ENCODE assay signal across 13 mouse cellular contexts in genomic region chr11:119509165-119509776, GRCm38 (mm10). TPM values are rescaled to one million over a fixed set of nuclear protein-coding genes. Genes with fewer than 3 reads are reported as not detected.
DNase-seq lines count a peak whose midpoint lies in the region; ATAC-seq lines count a peak whose summit lies in the region.
"Had no signal": no experiment of that assay in that cellular context is flagged by ENCODE, and none has a peak within 500 bp of the region (broad histone marks: within the 10 kb centered on the region; RNA-seq: fewer than 3 reads in every experiment).

No protein-coding gene starts in this region.

- peak; percentile 25 for DNase-seq in embryo, embryonic 10 days (ENCODE audit: low spot score)
- DNase-seq in embryo, embryonic 9.5 days (ENCODE audit: extremely low spot score) = no peak
- DNase-seq in embryo, embryonic 11 days = peak; percentile 28
- no peak for DNase-seq in urinary bladder, postnatal 10 days (ENCODE audit: low spot score)
- DNase-seq in adrenal gland, postnatal 4 days (ENCODE audit: low spot score in 2 of 2) = no peak
- DNase-seq: cerebellum, adult 18-20 months; heart, postnatal 4 days; kidney, adult 8-10 months; liver, embryonic 13.5 days; lung, postnatal 36 days had no signal

- peaks cover 26% of the 10 kb centered on the region for H3K36me3 ChIP-seq in hindbrain, embryonic 12.5 days
- peaks cover 12% of the 10 kb centered on the region for H3K36me3 ChIP-seq in midbrain, embryonic 15.5 days (replicated peaks)

- peak overlapping the region; percentile 82 for H3K27ac ChIP-seq in hindbrain, embryonic 12.5 days
- peak overlapping the region; percentile 30; the same call in 1 of the 2 replicates for H3K27ac ChIP-seq in midbrain, embryonic 15.5 days
- H3K27ac ChIP-seq: liver, embryonic 13.5 days had no signal

- H3K4me3 ChIP-seq in hindbrain, embryonic 12.5 days = no peak overlapping the region
- H3K4me3 ChIP-seq in midbrain, embryonic 15.5 days = no peak overlapping the region
- H3K4me3 ChIP-seq: liver, embryonic 13.5 days had no signal

- WGBS in hindbrain, embryonic 12.5 days = 38% methylated on average over 5 of the region's 5 CpGs
- WGBS in midbrain, embryonic 15.5 days = 43% methylated on average over 5 of the region's 5 CpGs

- no peak overlapping the region for H3K9ac ChIP-seq in hindbrain, embryonic 12.5 days
- H3K9ac ChIP-seq in midbrain, embryonic 15.5 days = no peak overlapping the region
- H3K9ac ChIP-seq: liver, embryonic 13.5 days had no signal

- no peak overlapping the region for H3K4me2 ChIP-seq in hindbrain, embryonic 12.5 days (replicated peaks)
- H3K4me2 ChIP-seq in midbrain, embryonic 15.5 days = no peak overlapping the region
- H3K4me2 ChIP-seq: liver, embryonic 13.5 days had no signal

- peak; percentile 67 for ATAC-seq in hindbrain, embryonic 12.5 days (ENCODE audit: low FRiP score)
- ATAC-seq in midbrain, embryonic 15.5 days (replicated peaks) = 0 out of 2 replicates have a peak, but pooled peaks have one; percentile 34
- ATAC-seq in inflammation-experienced regulatory T-cells, adult 6 months = no peak

- no peaks in the 10 kb centered on the region; the same call in 1 of the 2 replicates for H3K27me3 ChIP-seq in hindbrain, embryonic 12.5 days
- no peaks in the 10 kb centered on the region for H3K27me3 ChIP-seq in midbrain, embryonic 15.5 days (replicated peaks)

- H3K9me3 ChIP-seq in hindbrain, embryonic 12.5 days (replicated peaks) = no peaks in the 10 kb centered on the region
- no peaks in the 10 kb centered on the region for H3K9me3 ChIP-seq in midbrain, embryonic 15.5 days
- H3K9me3 ChIP-seq: liver, embryonic 13.5 days had no signal

- H3K4me1 ChIP-seq in hindbrain, embryonic 12.5 days = peaks cover 56% of the 10 kb centered on the region
- peaks cover 15% of the 10 kb centered on the region for H3K4me1 ChIP-seq in midbrain, embryonic 15.5 days

RNA-seq across cellular contexts. Expression of gene Endov, which starts 18.1 kb away (rescaled TPM):
- polyA plus RNA-seq in hindbrain, embryonic 12.5 days (2016; fragmentation: Nextera tagmentation; extraction: Ambion mirVana) = 22.2 and 24.9 TPM in 2 replicates
- polyA plus RNA-seq in midbrain, embryonic 15.5 days (2015; fragmentation: Nextera tagmentation; extraction: Ambion mirVana) = 20.7 and 22.2 TPM in 2 replicates
- 10 to 100 TPM in 2 of 3 experiments, 1 to 10 TPM in 1; 9.9 to 12.5 (median 12.1) TPM for polyA plus RNA-seq in inflammation-experienced regulatory T-cells, adult 6 months (2017; shearing (Covaris generic))
- 10 to 100 TPM; 37.1 to 38.2 TPM for total RNA-seq in adrenal gland, postnatal 4 days (2021)

RNA-seq across cellular contexts. Expression of gene Nptx1, which starts 38.3 kb away (rescaled TPM):
- 14.8 and 15.2 TPM in 2 replicates for polyA plus RNA-seq in hindbrain, embryonic 12.5 days (2016; fragmentation: Nextera tagmentation; extraction: Ambion mirVana)
- polyA plus RNA-seq in midbrain, embryonic 15.5 days (2015; fragmentation: Nextera tagmentation; extraction: Ambion mirVana) = 13.6 and 13.7 TPM in 2 replicates
- polyA plus RNA-seq in inflammation-experienced regulatory T-cells, adult 6 months (2017; shearing (Covaris generic)) = not detected
- 1 to 10 TPM; 6.0 to 6.2 TPM for total RNA-seq in adrenal gland, postnatal 4 days (2021)

Comparison
In these comparisons a context has a peak if more than half of its experiments do, and no peak if none do; other contexts are left out.
1. DNase-seq: peak in embryo, embryonic 10 days (single experiment) and embryo, embryonic 11 days (single experiment); none in embryo, embryonic 9.5 days (single experiment), urinary bladder, postnatal 10 days (single experiment) and adrenal gland, postnatal 4 days (0 of 2).
2. RNA of gene Nptx1, which starts 38.3 kb away (polyA plus RNA-seq): 14.8 to 15.2 TPM in hindbrain, embryonic 12.5 days and 13.6 to 13.7 TPM in midbrain, embryonic 15.5 days; not detected in inflammation-experienced regulatory T-cells, adult 6 months; every median in the first group is over 10 times any median in the second.